Mouse (Mus musculus) erythroblast, adult 5-6 weeks (primary cell): Measurements from ENCODE around the gene Tmem191c. TPM values are rescaled to one million over a fixed set of nuclear protein-coding genes. Genes with fewer than 3 reads are reported as not detected.
A peak's percentile ranks its signal among the peaks of the same experiment; 100 is the strongest.
"Not testable (repeated sequence)": the region's sequence is repeated elsewhere in the genome, so short reads cannot be mapped to it uniquely, and the experiment has no call there.

ENCODE experiments used
- ATAC-seq: replicated peaks from 2 replicates; pipeline ENCODE4 v1.8.0; 2016; ENCODE audit warnings: moderate number of reproducible peaks, mild to moderate bottlenecking, moderate TSS enrichment, inconsistent platforms; ENCODE audit not compliant: poor library complexity, low FRiP score, severe bottlenecking
- total RNA-seq, 2 experiments: library from RNA; stranded (forward) in 1 of 2; stranded (reverse) in 1 of 2; fragments of 150-400 nt in 1 of 2; fragments of 200-764, 138-1000 nt in 1 of 2; gene quantifications; 2 replicates each; pipeline versions ENCODE4 v1.2.3 to v1.2.4; 2015 to 2017; ENCODE audit warnings: low replicate concordance in 2 of 2

Tmem191c gene
- 6.7 TPM in 1 of 2 replicates, not detected in the other for total RNA-seq (2015; ENCODE audit: low replicate concordance)
- 2.1 TPM in 1 of 2 replicates, not detected in the other for total RNA-seq (2017; ENCODE audit: low replicate concordance)

- no peak for ATAC-seq
Measured at GRCm38 (mm10) chr16:17275721-17276120, at the start of gene Tmem191c. Gene Tmem191c, plus strand, starts transcription at chr16:17276077.

- no peak for ATAC-seq
Measured at GRCm38 (mm10) chr16:17226496-17226895, 49.4 kb upstream of the Tmem191c start.

DNA sequence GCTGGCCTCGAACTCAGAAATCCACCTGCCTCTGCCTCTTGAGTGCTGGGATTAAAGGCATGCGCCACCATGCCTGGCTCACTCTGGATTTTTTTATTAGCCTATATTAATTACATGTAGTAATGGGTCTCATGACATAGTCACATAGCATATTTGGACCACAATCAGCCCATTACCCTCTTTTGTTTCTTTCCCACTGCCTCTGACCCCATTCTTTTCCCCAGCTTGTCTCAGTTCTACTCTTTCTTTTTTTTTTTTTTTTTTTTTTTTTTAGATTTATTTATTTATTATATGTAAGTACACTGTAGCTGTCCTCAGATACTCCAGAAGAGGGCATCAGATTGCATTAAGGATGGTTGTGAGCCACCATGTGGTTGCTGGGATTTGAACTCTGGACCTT lies 44.4 kb upstream of the Tmem191c start:
- not testable (repeated sequence) for ATAC-seq

- ATAC-seq: peak; percentile 69
Measured at GRCm38 (mm10) chr16:17232794-17233701, 42.8 kb upstream of the Tmem191c start, which contains the start of gene Hic2. Gene Hic2, plus strand, starts transcription at chr16:17233572.

- ATAC-seq: no peak
Measured at GRCm38 (mm10) chr16:17233702-17234498, 42.0 kb upstream of the Tmem191c start.

- ATAC-seq: no peak
Measured at GRCm38 (mm10) chr16:17234499-17234895, 41.4 kb upstream of the Tmem191c start.

DNA sequence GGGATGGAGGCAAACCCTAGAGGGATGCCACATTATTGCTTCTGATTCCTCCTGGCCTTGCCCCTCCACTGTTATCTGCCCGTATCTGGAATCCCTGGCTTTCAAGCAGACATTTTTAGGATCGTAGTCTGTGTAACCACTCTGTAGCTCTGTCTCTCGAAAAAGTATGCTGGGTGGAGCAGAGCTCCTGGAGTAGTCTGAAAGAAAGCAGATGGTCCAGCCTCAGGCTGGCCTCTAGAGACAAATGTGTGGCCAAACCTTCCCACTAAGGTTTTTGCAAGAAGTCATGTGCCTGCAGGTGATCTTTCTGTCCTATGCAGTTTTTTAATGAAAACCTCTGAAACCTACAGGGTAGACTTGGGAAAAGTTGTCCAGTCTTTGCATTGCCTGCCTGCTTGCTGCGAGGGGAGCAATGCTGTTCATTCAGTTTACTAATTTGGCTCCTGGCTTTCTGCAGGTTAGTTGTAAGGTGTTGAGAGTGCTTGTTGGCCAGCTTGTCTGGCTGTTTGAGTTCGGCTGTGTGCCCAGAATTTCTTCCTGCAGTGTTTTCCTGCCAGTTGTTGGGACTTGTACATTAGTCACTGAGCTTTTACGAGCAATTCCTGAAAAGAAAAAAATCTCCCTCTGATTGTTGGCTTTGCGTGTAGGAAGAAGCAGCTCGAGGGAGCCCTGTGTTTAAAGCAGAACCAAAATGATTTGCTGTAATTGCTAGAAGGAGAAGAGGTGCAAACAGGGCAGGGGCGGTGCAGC lies 40.8 kb upstream of the Tmem191c start:
- no peak for ATAC-seq

- no peak for ATAC-seq
Measured at GRCm38 (mm10) chr16:17237634-17238033, 38.2 kb upstream of the Tmem191c start.

DNA sequence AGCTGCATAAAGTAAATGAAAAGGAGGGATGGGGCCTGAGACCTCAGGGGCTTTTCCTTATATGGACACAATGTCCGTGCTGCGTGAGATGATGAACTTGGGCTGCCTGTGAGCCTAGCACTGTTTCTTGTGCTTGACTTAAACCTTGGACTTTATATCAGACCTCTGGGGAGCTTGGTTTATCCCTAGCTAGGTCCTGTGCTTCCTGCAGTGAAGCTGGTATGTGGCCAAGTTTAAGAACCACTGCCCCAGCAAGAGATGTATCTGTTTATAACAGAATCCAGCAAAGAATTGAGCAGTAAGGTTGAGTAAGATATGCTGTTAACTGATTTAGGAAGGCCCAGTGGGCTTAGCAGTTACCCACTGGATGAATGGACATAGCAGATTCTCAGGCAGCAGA lies 36.5 kb upstream of the Tmem191c start:
- no peak for ATAC-seq

GRCm38 (mm10) chr16:17243731-17244130 lies 32.1 kb upstream of the Tmem191c start:
- ATAC-seq: no peak

GRCm38 (mm10) chr16:17244996-17245395 lies 30.9 kb upstream of the Tmem191c start:
- no peak for ATAC-seq

- no peak for ATAC-seq
Measured at GRCm38 (mm10) chr16:17247727-17248126, 28.1 kb upstream of the Tmem191c start.

GRCm38 (mm10) chr16:17249135-17249534 lies 26.7 kb upstream of the Tmem191c start:
- ATAC-seq: no peak

GRCm38 (mm10) chr16:17251539-17251938 lies 24.3 kb upstream of the Tmem191c start:
- no peak for ATAC-seq

- ATAC-seq: no peak
Measured at GRCm38 (mm10) chr16:17252086-17252726, 23.7 kb upstream of the Tmem191c start.

DNA sequence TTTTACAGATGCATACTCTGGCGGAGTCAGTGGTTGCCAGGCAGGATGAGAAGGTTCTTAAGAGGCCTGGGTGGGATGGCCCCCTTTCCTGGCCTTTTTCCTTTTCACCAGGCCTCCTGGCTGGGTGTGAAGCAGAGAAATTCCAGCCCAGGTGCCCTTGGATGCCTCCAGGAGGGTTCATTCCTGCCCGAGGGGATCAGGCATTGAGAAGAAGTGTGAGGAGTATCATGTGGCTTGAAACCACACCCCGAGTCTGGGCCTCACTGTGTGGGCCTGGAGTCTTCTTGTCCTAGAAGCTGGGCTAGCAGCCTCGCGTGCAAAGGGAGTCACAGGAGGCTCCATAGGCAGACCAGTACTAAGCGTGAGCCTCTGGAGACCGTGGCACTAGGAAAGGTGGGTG lies 23.0 kb upstream of the Tmem191c start:
- no peak for ATAC-seq

- ATAC-seq: no peak
Measured at GRCm38 (mm10) chr16:17254005-17254597, 21.8 kb upstream of the Tmem191c start.

DNA sequence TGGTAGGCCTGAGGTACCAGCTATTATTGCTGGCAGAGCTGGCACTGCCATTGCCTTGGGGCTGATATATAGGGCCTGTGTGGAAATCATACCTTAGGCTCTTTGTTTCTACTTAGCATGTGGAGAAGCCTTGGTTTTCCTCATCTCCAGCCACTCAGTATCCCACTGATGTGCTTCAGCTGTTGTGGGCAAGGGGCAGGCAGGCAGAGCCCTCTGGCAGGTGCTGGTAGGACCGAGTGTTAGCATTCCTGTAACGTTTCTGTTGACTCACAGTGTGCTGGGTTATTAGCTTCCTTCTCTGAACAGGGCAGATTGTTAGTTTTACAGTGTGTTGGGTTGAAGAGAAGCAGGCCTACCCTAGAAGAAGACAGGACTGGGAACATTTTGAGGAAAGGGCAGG lies 20.6 kb upstream of the Tmem191c start:
- no peak for ATAC-seq

DNA sequence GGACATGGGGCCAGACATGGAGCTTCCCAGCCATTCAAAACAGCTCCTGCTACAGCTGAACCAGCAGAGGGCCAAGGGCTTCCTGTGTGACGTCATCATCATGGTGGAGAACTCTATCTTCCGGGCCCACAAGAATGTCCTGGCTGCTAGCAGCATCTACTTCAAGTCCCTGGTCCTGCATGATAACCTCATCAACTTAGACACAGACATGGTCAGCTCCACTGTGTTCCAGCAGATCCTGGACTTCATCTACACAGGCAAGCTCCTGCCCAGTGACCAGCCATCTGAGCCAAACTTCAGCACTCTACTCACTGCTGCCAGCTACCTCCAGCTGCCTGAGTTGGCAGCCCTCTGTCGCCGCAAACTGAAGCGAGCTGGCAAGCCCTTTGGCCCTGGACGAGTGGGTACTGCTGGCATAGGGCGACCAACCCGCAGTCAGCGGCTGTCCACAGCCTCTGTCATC lies 18.5 kb upstream of the Tmem191c start:
- no peak for ATAC-seq
